Mouse (Mus musculus) CH12.LX (cell line): ENCODE measurements around the gene Susd3. TPM values are rescaled to one million over a fixed set of nuclear protein-coding genes. Genes with fewer than 3 reads are reported as not detected.

Experiments
- DNase-seq: peaks from one replicate; pipeline ENCODE4 v3.0.0-alpha.2; 2013; ENCODE audit errors: extremely low read depth
- H3K27ac ChIP-seq: 2 replicates; pipeline ENCODE4 v1.5.1; 2012; ENCODE audit warnings: low read depth, mild to moderate bottlenecking, control low read depth, moderate library complexity; ENCODE audit not compliant: insufficient read depth
- H3K27me3 ChIP-seq: replicated peaks from 2 replicates; pipeline ENCODE3; 2012; ENCODE audit warnings: inconsistent platforms
- H3K36me3 ChIP-seq, 2 experiments: replicated peaks in 1 of 2; 2 replicates each; pipeline versions ENCODE3 to v1.6.1; 2012; ENCODE audit warnings: inconsistent platforms in 1 of 2, low read length in 1 of 2, mild to moderate bottlenecking in 1 of 2, mixed read lengths in 1 of 2, moderate library complexity in 1 of 2; ENCODE audit not compliant: control insufficient read depth in 1 of 2, insufficient read depth in 1 of 2
- H3K4me1 ChIP-seq, 2 experiments: 2 replicates each; pipeline ENCODE4 v1.6.1; 2012; ENCODE audit warnings: inconsistent platforms in 1 of 2, moderate library complexity in 1 of 2; ENCODE audit not compliant: insufficient read depth in 2 of 2, control insufficient read depth in 1 of 2
- H3K4me2 ChIP-seq: 2 replicates; pipeline ENCODE4 v1.6.1; 2012; ENCODE audit warnings: low read depth, mild to moderate bottlenecking, control low read depth; ENCODE audit not compliant: poor library complexity, insufficient read depth, severe bottlenecking
- H3K4me3 ChIP-seq, 3 experiments: fragments of 150-350 bp in 1 of 3; sonication (generic) in 1 of 3; replicated peaks in 1 of 3; 2 replicates each; pipeline versions ENCODE3 to v1.5.1; 2011 to 2012; ENCODE audit warnings: low read depth in 2 of 3, low read length in 2 of 3, mild to moderate bottlenecking in 2 of 3, moderate library complexity in 2 of 3, control low read depth in 1 of 3, improper control_type of control experiment in 1 of 3, inconsistent platforms in 1 of 3, mixed read lengths in 1 of 3; ENCODE audit not compliant: poor library complexity in 1 of 3
- H3K79me2 ChIP-seq: replicated peaks from 2 replicates; pipeline ENCODE4 v1.6.1; 2012; ENCODE audit warnings: mild to moderate bottlenecking, moderate library complexity; ENCODE audit not compliant: control insufficient read depth, poor library complexity, insufficient read depth, severe bottlenecking; ENCODE audit errors: extremely low read depth
- H3K9ac ChIP-seq: 2 replicates; pipeline ENCODE4 v1.6.1; 2012; ENCODE audit warnings: low read depth, mild to moderate bottlenecking, control low read depth, moderate library complexity; ENCODE audit not compliant: insufficient read depth
- H3K9me3 ChIP-seq: replicated peaks from 2 replicates; pipeline ENCODE3; 2012; ENCODE audit warnings: low read length, inconsistent platforms, mixed read lengths
- BHLHE40 ChIP-seq: IDR thresholded peaks from 2 replicates; pipeline ENCODE4 v1.6.1; 2011; ENCODE audit warnings: mild to moderate bottlenecking, low read depth, low read length, improper control_type of control experiment
- CHD1 ChIP-seq: IDR thresholded peaks from 2 replicates; pipeline ENCODE4 v1.6.1; 2012; ENCODE audit warnings: low read depth, low read length, improper control_type of control experiment, inconsistent platforms
- CHD2 ChIP-seq: IDR thresholded peaks from 2 replicates; pipeline ENCODE4 v1.6.1; 2011; ENCODE audit warnings: low read length, improper control_type of control experiment
- CTCF ChIP-seq, 2 experiments: IDR thresholded peaks in 1 of 2; conservative IDR thresholded peaks in 1 of 2; 2 replicates each; pipeline ENCODE4 v1.5.1; 2011 to 2012; ENCODE audit warnings: low read depth in 2 of 2, low read length in 2 of 2, improper control_type of control experiment in 1 of 2, inconsistent platforms in 1 of 2, mild to moderate bottlenecking in 1 of 2, moderate library complexity in 1 of 2
- E2F4 ChIP-seq: IDR thresholded peaks from 2 replicates; pipeline ENCODE4 v1.6.1; 2011; ENCODE audit warnings: low read depth, low read length, improper control_type of control experiment; ENCODE audit not compliant: insufficient replicate concordance
- ELF1 ChIP-seq: IDR thresholded peaks from 2 replicates; pipeline ENCODE4 v1.6.1; 2014; ENCODE audit warnings: low read depth, mild to moderate bottlenecking, inconsistent platforms, low read length, improper control_type of control experiment
- EP300 ChIP-seq: IDR thresholded peaks from 2 replicates; pipeline ENCODE4 v1.6.1; 2011; ENCODE audit warnings: low read length, improper control_type of control experiment
- ETS1 ChIP-seq: conservative IDR thresholded peaks from 2 replicates; pipeline ENCODE4 v1.6.1; 2012; ENCODE audit warnings: low read depth, mild to moderate bottlenecking, inconsistent platforms, low read length, improper control_type of control experiment, moderate library complexity
- GABPA ChIP-seq: IDR thresholded peaks from 2 replicates; pipeline ENCODE4 v1.6.1; 2012; ENCODE audit warnings: low read depth, low read length, improper control_type of control experiment, inconsistent platforms; ENCODE audit not compliant: insufficient replicate concordance
- HCFC1 ChIP-seq: IDR thresholded peaks from 2 replicates; pipeline ENCODE4 v1.6.1; 2012; ENCODE audit warnings: low read depth, mild to moderate bottlenecking, inconsistent platforms, low read length, improper control_type of control experiment
- IRF4 ChIP-seq: IDR thresholded peaks from 2 replicates; pipeline ENCODE4 v1.6.1; 2014; ENCODE audit warnings: low read depth, mild to moderate bottlenecking, inconsistent platforms, low read length, improper control_type of control experiment
- MAFK ChIP-seq: IDR thresholded peaks from 2 replicates; pipeline ENCODE4 v1.6.1; 2011; ENCODE audit warnings: low read length, improper control_type of control experiment; ENCODE audit not compliant: insufficient replicate concordance
- MXI1 ChIP-seq: IDR thresholded peaks from 2 replicates; pipeline ENCODE4 v1.6.1; 2011; ENCODE audit warnings: mild to moderate bottlenecking, low read depth, low read length, improper control_type of control experiment
- MYC ChIP-seq: IDR thresholded peaks from 2 replicates; pipeline ENCODE4 v1.6.1; 2011; ENCODE audit warnings: low read depth, mild to moderate bottlenecking, improper control_type of control experiment, low read length
- NELFE ChIP-seq: IDR thresholded peaks from 2 replicates; pipeline ENCODE4 v1.6.1; 2011; ENCODE audit warnings: low read depth, low read length, improper control_type of control experiment
- POLR2A ChIP-seq: IDR thresholded peaks from 2 replicates; pipeline ENCODE4 v1.6.1; 2011; ENCODE audit warnings: low read depth, mild to moderate bottlenecking, improper control_type of control experiment, low read length
- POLR2AphosphoS2 ChIP-seq: IDR thresholded peaks from 2 replicates; pipeline ENCODE4 v1.6.1; 2011; ENCODE audit warnings: low read depth, low read length, improper control_type of control experiment
- RAD21 ChIP-seq: IDR thresholded peaks from 2 replicates; pipeline ENCODE4 v1.6.1; 2011; ENCODE audit warnings: low read depth, mild to moderate bottlenecking, low read length, improper control_type of control experiment, moderate library complexity
- SMC3 ChIP-seq: IDR thresholded peaks from 2 replicates; pipeline ENCODE4 v1.6.1; 2011; ENCODE audit warnings: low read depth, low read length, improper control_type of control experiment
- TCF12 ChIP-seq: IDR thresholded peaks from 2 replicates; pipeline ENCODE4 v1.6.1; 2014; ENCODE audit warnings: low read depth, mild to moderate bottlenecking, inconsistent platforms, low read length, improper control_type of control experiment
- UBTF ChIP-seq: IDR thresholded peaks from 2 replicates; pipeline ENCODE4 v1.6.1; 2012; ENCODE audit warnings: low read depth, mild to moderate bottlenecking, inconsistent platforms, low read length, improper control_type of control experiment, moderate library complexity
- USF1 ChIP-seq: IDR thresholded peaks from 2 replicates; pipeline ENCODE4 v1.6.1; 2014; ENCODE audit warnings: low read depth, mild to moderate bottlenecking, inconsistent platforms, low read length, improper control_type of control experiment
- USF2 ChIP-seq: conservative IDR thresholded peaks from 2 replicates; pipeline ENCODE4 v1.6.1; 2011; ENCODE audit warnings: low read depth, low read length, improper control_type of control experiment
- ZC3H11A ChIP-seq: IDR thresholded peaks from 2 replicates; pipeline ENCODE4 v1.6.1; 2012; ENCODE audit warnings: low read depth, mild to moderate bottlenecking, inconsistent platforms, low read length, improper control_type of control experiment
- ZMIZ1 ChIP-seq: IDR thresholded peaks from 2 replicates; pipeline ENCODE4 v1.6.1; 2012; ENCODE audit warnings: low read depth, mild to moderate bottlenecking, inconsistent platforms, low read length, improper control_type of control experiment
- ZNF384 ChIP-seq: IDR thresholded peaks from 2 replicates; pipeline ENCODE4 v1.6.1; 2012; ENCODE audit warnings: low read depth, low read length, improper control_type of control experiment, inconsistent platforms
- dilution Hi-C: fragments of 300-500 bp; cut with MboI; formaldehyde crosslinking; loops from 2 replicates; pipeline ENCODE4 v1.14.3; 2020; ENCODE audit warnings: low sequenced_read_pairs; ENCODE audit not compliant: extremely low pct_unique_long_range_greater_than_20kb, extremely low pct_ligation_motif_present
- in situ Hi-C: fragments of 300-500 bp; cut with MboI; formaldehyde crosslinking; loops from 3 replicates; pipeline ENCODE4 v1.14.3; 2019; ENCODE audit warnings: low sequenced_read_pairs, low pct_ligation_motif_present, low pct_unique_long_range_greater_than_20kb, mixed read lengths
- polyA plus RNA-seq: library from polyadenylated mRNA; unstranded; fragments of >175 nt; gene quantifications from 2 replicates; pipeline ENCODE4 v1.2.1, GENCODE M21; 2012; ENCODE audit warnings: low read depth; ENCODE audit not compliant: insufficient read length
- total RNA-seq, 2 experiments: library from RNA; depleted of rRNA; stranded (reverse); fragments of 300-350 nt in 1 of 2; fragments of >200 nt in 1 of 2; gene quantifications; 2 replicates each; pipeline ENCODE4 v1.2.3; 2012 to 2014

Gene Susd3
- total and polyA plus RNA-seq, 3 experiments, result 6.0 to 19.0 (median 12.0) TPM

GRCm38 (mm10) chr13:49216808-49217561, 31.5 kb downstream of the Susd3 start:
- Histone ChIP-seq H3K4me3 (no peak overlapping the region), H3K27me3 (peaks cover 32% of the 10 kb centered on the region), H3K4me1 (peaks cover 0 to 21% of the 10 kb centered on the region in 2 experiments; a peak in 2 of 4 replicates), H3K27ac (no peak overlapping the region), H3K79me2 (no peaks in the 10 kb centered on the region), H3K9me3 (peaks cover 5% of the 10 kb centered on the region), H3K4me2 (peak overlapping the region; percentile 63; the same call in 1 of the 2 replicates), H3K9ac (no peak overlapping the region), H3K36me3 (no peaks in the 10 kb centered on the region)
- dilution Hi-C loops, result no loop called here
- no peak for DNase-seq
- in situ Hi-C loops, result no loop called here
- TF ChIP-seq USF1 (no peak), TCF12 (no peak), RAD21 (no peak), ELF1 (no peak), GABPA (no peak), MYC (no peak), ETS1 (no peak), USF2 (no peak), UBTF (no peak)

- Histone ChIP-seq H3K27ac (no peak overlapping the region), H3K9me3 (peaks cover 4% of the 10 kb centered on the region), H3K4me3 (peak overlapping the region; percentile 48 to 85 (median 64)), H3K36me3 (no peaks in the 10 kb centered on the region), H3K9ac (peak overlapping the region; percentile 55), H3K79me2 (no peaks in the 10 kb centered on the region), H3K4me2 (peak overlapping the region; percentile 63), H3K4me1 (peaks cover 0 to 21% of the 10 kb centered on the region in 2 experiments; a peak in 2 of 4 replicates), H3K27me3 (peaks cover 32% of the 10 kb centered on the region)
- in situ Hi-C loops, result no loop called here
- no peak for DNase-seq
- dilution Hi-C loops, result no loop called here
- TF ChIP-seq CTCF (conservative IDR thresholded peaks at IDR 0.05 in 1 of 2, IDR thresholded peaks at IDR 0.05 in 1 of 2; ENCODE audit: low read depth in 2 of 2, low read length in 2 of 2) (no peak), IRF4 (0 out of 2 replicates have a peak, but pooled peaks have one; percentile 20), HCFC1 (no peak), ZC3H11A (no peak), BHLHE40 (0 out of 2 replicates have a peak, but pooled peaks have one; percentile 23), ZNF384 (no peak), CHD2 (0 out of 2 replicates have a peak, but pooled peaks have one; percentile 19), E2F4 (no peak), ZMIZ1 (no peak), USF1 (no peak), NELFE (peak; percentile 69; the same call in 1 of the 2 replicates), ETS1 (no peak), RAD21 (no peak), GABPA (no peak), MAFK (no peak), MXI1 (peak; percentile 40; the same call in 1 of the 2 replicates), POLR2A (no peak; the same call in 1 of the 2 replicates), UBTF (no peak), CHD1 (no peak), EP300 (no peak), SMC3 (no peak), POLR2AphosphoS2 (no peak)
Measured at GRCm38 (mm10) chr13:49216220-49216552, 32.3 kb downstream of the Susd3 start.
